Mouse (Mus musculus): ENCODE measurements around the gene Olfr552.

GRCm38 (mm10) chr7:102597378-102598031, at the start of gene Olfr552:
- TF ChIP-seq CTCF (IDR thresholded peaks at IDR 0.05; ENCODE audit: low read depth), result no peak
- TF ChIP-seq EP300 (IDR thresholded peaks at IDR 0.05; ENCODE audit: low read depth), result no peak
